Mouse (Mus musculus) granulocyte monocyte progenitor cell, adult 5-6 weeks (primary cell): ENCODE measurements around the gene Avil. TPM values are rescaled to one million over a fixed set of nuclear protein-coding genes. Genes with fewer than 3 reads are reported as not detected.

ENCODE experiments used
- total RNA-seq, 2 experiments: library from RNA; stranded (forward) in 1 of 2; stranded (reverse) in 1 of 2; fragments of 200-712, 200-1000 nt in 1 of 2; fragments of >200 nt in 1 of 2; fragmentation: Nextera tagmentation in 1 of 2; gene quantifications; 2 replicates each; pipeline ENCODE4 v1.2.3; 2014 to 2017

Gene Avil
- total RNA-seq, 2 experiments from 2014 or later: not detected

Other genes starting within 250 kb of the Avil start
- gene Atp23, start 99.4 kb upstream of the Avil start, total RNA-seq (2014; fragmentation: Nextera tagmentation): 19.0 and 20.2 TPM in 2 replicates
- 12.8 and 15.7 TPM in 2 replicates for gene Atp23, start 99.4 kb upstream of the Avil start, total RNA-seq (2017)
- gene Ctdsp2, start 22.0 kb upstream of the Avil start, total RNA-seq (2014; fragmentation: Nextera tagmentation): 53.4 and 62.9 TPM in 2 replicates
- 21.2 and 21.5 TPM in 2 replicates for gene Ctdsp2, start 22.0 kb upstream of the Avil start, total RNA-seq (2017)
- 32.9 and 52.7 TPM in 2 replicates for gene Tsfm, start 30.1 kb downstream of the Avil start, total RNA-seq (2014; fragmentation: Nextera tagmentation)
- gene Tsfm, start 30.1 kb downstream of the Avil start, total RNA-seq (2017): 33.1 and 41.5 TPM in 2 replicates
- gene Mettl1, start 40.7 kb downstream of the Avil start, total RNA-seq (2014; fragmentation: Nextera tagmentation): 40.4 and 47.0 TPM in 2 replicates
- 25.8 and 36.7 TPM in 2 replicates for gene Mettl1, start 40.7 kb downstream of the Avil start, total RNA-seq (2017)
- 0.13 TPM in 1 of 2 replicates, not detected in the other for gene Eef1akmt3, start 40.8 kb downstream of the Avil start, total RNA-seq (2014; fragmentation: Nextera tagmentation)
- gene Eef1akmt3, start 40.8 kb downstream of the Avil start, total RNA-seq (2017): not detected in 2 replicates
- 0.45 TPM in 1 of 2 replicates, not detected in the other for gene Cyp27b1, start 47.5 kb downstream of the Avil start, total RNA-seq (2014; fragmentation: Nextera tagmentation)
- gene Cyp27b1, start 47.5 kb downstream of the Avil start, total RNA-seq (2017): 0.69 TPM in 1 of 2 replicates, not detected in the other
- gene March9, start 59.5 kb downstream of the Avil start, total RNA-seq (2014; fragmentation: Nextera tagmentation): not detected in 2 replicates
- gene March9, start 59.5 kb downstream of the Avil start, total RNA-seq (2017): not detected in 2 replicates
- 721 and 802 TPM in 2 replicates for gene Cdk4, start 62.8 kb downstream of the Avil start, total RNA-seq (2014; fragmentation: Nextera tagmentation)
- 568 and 716 TPM in 2 replicates for gene Cdk4, start 62.8 kb downstream of the Avil start, total RNA-seq (2017)
- gene Tspan31, start 69.6 kb downstream of the Avil start, total RNA-seq (2014; fragmentation: Nextera tagmentation): 92.4 and 102 TPM in 2 replicates
- gene Tspan31, start 69.6 kb downstream of the Avil start, total RNA-seq (2017): 82.5 and 82.6 TPM in 2 replicates
- gene Agap2, start 74.6 kb downstream of the Avil start, total RNA-seq (2014; fragmentation: Nextera tagmentation): 26.3 and 27.2 TPM in 2 replicates
- 18.8 and 34.4 TPM in 2 replicates for gene Agap2, start 74.6 kb downstream of the Avil start, total RNA-seq (2017)
- 73.3 and 80.0 TPM in 2 replicates for gene Os9, start 120.4 kb downstream of the Avil start, total RNA-seq (2014; fragmentation: Nextera tagmentation)
- 202 and 218 TPM in 2 replicates for gene Os9, start 120.4 kb downstream of the Avil start, total RNA-seq (2017)
- 288 and 308 TPM in 2 replicates for gene B4galnt1, start 164.5 kb downstream of the Avil start, total RNA-seq (2014; fragmentation: Nextera tagmentation)
- 141 and 161 TPM in 2 replicates for gene B4galnt1, start 164.5 kb downstream of the Avil start, total RNA-seq (2017)
- gene Slc26a10, start 179.9 kb downstream of the Avil start, total RNA-seq (2014; fragmentation: Nextera tagmentation): 0.15 TPM in 1 of 2 replicates, not detected in the other
- gene Slc26a10, start 179.9 kb downstream of the Avil start, total RNA-seq (2017): 0.26 and 0.88 TPM in 2 replicates
- gene Arhgef25, start 189.4 kb downstream of the Avil start, total RNA-seq (2014; fragmentation: Nextera tagmentation): 3.2 TPM in 1 of 2 replicates, not detected in the other
- gene Arhgef25, start 189.4 kb downstream of the Avil start, total RNA-seq (2017): 0.15 and 0.95 TPM in 2 replicates
- gene Dtx3, start 195.0 kb downstream of the Avil start, total RNA-seq (2014; fragmentation: Nextera tagmentation): 51.9 and 54.4 TPM in 2 replicates
- 17.9 and 19.9 TPM in 2 replicates for gene Dtx3, start 195.0 kb downstream of the Avil start, total RNA-seq (2017)
- 12.1 and 13.6 TPM in 2 replicates for gene Pip4k2c, start 210.9 kb downstream of the Avil start, total RNA-seq (2014; fragmentation: Nextera tagmentation)
- gene Pip4k2c, start 210.9 kb downstream of the Avil start, total RNA-seq (2017): 7.6 and 13.8 TPM in 2 replicates